Mouse (Mus musculus) spleen, adult 2 months (tissue): ENCODE data around the gene Zc3h12d. TPM values are rescaled to one million over a fixed set of nuclear protein-coding genes. Genes with fewer than 3 reads are reported as not detected.

Source experiments
- DNase-seq, 2 experiments: peaks; one replicate each; pipeline versions ENCODE4 v3.0.0 to v3.0.0-alpha.2; 2012 to 2021; ENCODE audit warnings: low spot score in 2 of 2, low read depth in 1 of 2
- H3K27ac ChIP-seq: fragments of 200-500 bp; 2 replicates; pipeline ENCODE4 v1.5.1; 2012; ENCODE audit warnings: low read length, inconsistent platforms; ENCODE audit not compliant: insufficient read depth
- H3K27me3 ChIP-seq: fragments of 200-500 bp; 2 replicates; pipeline ENCODE4 v1.6.1; 2012; ENCODE audit warnings: mild to moderate bottlenecking, moderate library complexity, low read length, inconsistent platforms; ENCODE audit not compliant: control insufficient read depth, insufficient read depth
- H3K36me3 ChIP-seq: fragments of 200-500 bp; 2 replicates; pipeline ENCODE4 v1.6.1; 2012; ENCODE audit warnings: mild to moderate bottlenecking, low read length, inconsistent platforms; ENCODE audit not compliant: control insufficient read depth, insufficient read depth
- H3K4me1 ChIP-seq: fragments of 200-500 bp; 2 replicates; pipeline ENCODE4 v1.6.1; 2011; ENCODE audit warnings: inconsistent platforms; ENCODE audit not compliant: control insufficient read depth, insufficient read depth, insufficient read length
- H3K4me3 ChIP-seq: fragments of 200-500 bp; 2 replicates; pipeline ENCODE4 v1.5.1; 2011; ENCODE audit warnings: mild to moderate bottlenecking, inconsistent platforms; ENCODE audit not compliant: insufficient read depth, insufficient read length; ENCODE audit errors: extremely low read depth
- CTCF ChIP-seq: fragments of 200-500 bp; IDR thresholded peaks from 2 replicates; pipeline ENCODE4 v1.5.1; 2011; ENCODE audit warnings: mild to moderate bottlenecking, inconsistent platforms; ENCODE audit not compliant: insufficient read depth, insufficient read length, insufficient replicate concordance; ENCODE audit errors: extremely low read depth
- POLR2A ChIP-seq: fragments of 200-500 bp; IDR thresholded peaks from 2 replicates; pipeline ENCODE4 v1.6.1; 2011; ENCODE audit warnings: low read depth, low read length, inconsistent platforms
- WGBS: fragments of 180-500 bp; shearing (Covaris S2); methylation state at CpG from one replicate; pipeline ENCODE4 v1.1.7; 2018; 5-methylcytosine and 5-hydroxymethylcytosine counted together
- polyA plus RNA-seq: library from polyadenylated mRNA; depleted of rRNA; stranded (reverse); fragments of >200 nt; gene quantifications from 2 replicates; pipeline ENCODE4 v1.2.3, GENCODE M21; 2012

Gene Zc3h12d
- polyA plus RNA-seq, 1 experiment: 18.3 TPM

- H3K27ac ChIP-seq: no peak overlapping the region
- H3K27me3 ChIP-seq: no peaks in the 10 kb centered on the region
- no peak overlapping the region for H3K4me3 ChIP-seq
- 97% methylated on average over 14 of the region's 14 CpGs for WGBS
- no peak for TF ChIP-seq POLR2A
- TF ChIP-seq CTCF: no peak
- no peaks in the 10 kb centered on the region for H3K4me1 ChIP-seq
- DNase-seq: no peak
- peaks cover 38% of the 10 kb centered on the region for H3K36me3 ChIP-seq
These were observed 29.1 kb downstream of the Zc3h12d start for GRCm38 (mm10) chr10:7861259-7861936.

DNA sequence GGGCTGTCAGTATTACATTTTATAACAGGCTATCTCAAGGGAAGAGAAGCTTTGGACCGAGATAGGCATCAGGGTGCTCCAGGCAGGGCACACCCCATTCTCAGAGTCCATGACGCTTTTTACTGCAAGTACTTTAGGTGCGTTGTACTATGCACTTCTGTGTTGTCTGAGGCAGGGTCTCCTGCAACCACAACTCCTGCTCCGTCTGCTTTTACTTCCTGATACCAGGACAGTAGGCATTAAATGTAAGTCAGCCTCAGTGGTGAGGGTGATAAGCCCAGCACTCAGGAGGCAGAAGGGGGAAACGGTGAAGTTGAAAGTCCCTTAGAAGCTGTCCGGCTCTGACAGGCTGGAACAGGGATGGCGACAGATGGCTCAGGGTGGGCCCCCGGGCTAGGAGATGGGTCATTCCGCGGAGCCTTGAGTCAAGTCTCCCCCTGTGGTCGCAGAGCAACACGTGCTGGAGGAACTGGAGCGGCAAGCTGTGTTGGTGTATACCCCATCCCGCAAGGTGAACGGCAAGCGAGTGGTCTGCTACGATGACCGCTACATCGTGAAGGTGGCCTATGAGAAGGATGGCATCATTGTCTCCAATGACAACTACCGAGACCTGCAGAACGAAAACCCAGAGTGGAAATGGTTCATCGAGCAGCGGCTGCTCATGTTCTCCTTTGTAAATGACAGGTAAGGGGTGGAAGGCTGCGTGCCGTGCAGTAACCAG, 29.8 kb downstream of the Zc3h12d start:
- H3K36me3 ChIP-seq: peaks cover 39% of the 10 kb centered on the region
- TF ChIP-seq POLR2A (no peak), CTCF (no peak)
- 93% methylated on average over 25 of the region's 25 CpGs for WGBS
- H3K4me1 ChIP-seq: no peaks in the 10 kb centered on the region
- H3K27me3 ChIP-seq: no peaks in the 10 kb centered on the region
- no peak overlapping the region for H3K27ac ChIP-seq
- no peak for DNase-seq
- H3K4me3 ChIP-seq: no peak overlapping the region

DNA sequence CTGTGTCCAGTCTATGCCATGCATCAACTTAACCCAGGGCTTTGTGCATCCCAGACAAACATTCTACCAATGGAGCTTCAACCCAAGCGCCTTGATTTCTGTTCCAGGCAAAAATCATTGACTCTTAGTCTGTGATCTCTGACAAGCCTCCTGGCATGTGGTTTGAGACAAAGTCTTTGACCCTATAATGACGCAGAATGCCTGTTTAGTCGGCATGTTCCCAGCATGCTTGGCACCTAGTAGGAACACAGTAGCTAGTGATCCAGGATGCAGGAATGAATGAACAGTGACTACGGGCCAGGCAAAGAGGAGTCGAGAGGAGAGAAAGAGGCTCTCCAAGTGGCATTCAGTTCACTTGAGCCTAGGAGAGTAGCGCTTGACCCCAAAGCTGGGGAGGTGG, 31.1 kb downstream of the Zc3h12d start:
- Histone ChIP-seq H3K36me3 (peaks cover 49% of the 10 kb centered on the region), H3K27ac (no peak overlapping the region), H3K4me3 (no peak overlapping the region), H3K4me1 (no peaks in the 10 kb centered on the region), H3K27me3 (no peaks in the 10 kb centered on the region)
- no peak for TF ChIP-seq POLR2A
- no peak for TF ChIP-seq CTCF
- 97% methylated on average over 6 of the region's 6 CpGs for WGBS
- DNase-seq: no peak

DNA sequence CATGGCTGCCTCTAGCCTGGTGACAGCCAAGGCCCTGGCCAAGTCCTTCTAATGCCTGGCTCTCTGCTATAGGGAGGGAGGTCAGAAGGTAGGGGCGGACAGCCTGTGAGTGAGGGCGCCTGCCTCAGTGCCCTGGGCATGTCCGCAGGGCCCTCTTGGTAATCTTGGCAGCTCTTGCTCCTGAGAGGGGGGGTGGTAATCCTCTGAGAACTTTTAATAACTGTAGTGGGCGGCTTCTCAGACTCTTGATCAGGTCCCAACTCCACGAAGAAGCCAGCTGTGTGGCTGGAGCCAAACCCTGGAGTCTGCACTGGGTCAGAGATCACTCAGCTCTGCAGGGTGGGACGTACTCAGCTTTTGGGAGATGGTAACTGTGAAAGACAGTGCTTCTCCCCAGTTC, 31.9 kb downstream of the Zc3h12d start:
- Histone ChIP-seq H3K36me3 (peaks cover 51% of the 10 kb centered on the region), H3K4me1 (no peaks in the 10 kb centered on the region), H3K4me3 (no peak overlapping the region), H3K27me3 (no peaks in the 10 kb centered on the region), H3K27ac (no peak overlapping the region)
- TF ChIP-seq POLR2A: no peak
- no peak for TF ChIP-seq CTCF
- 89% methylated on average over 6 of the region's 6 CpGs for WGBS
- DNase-seq: no peak

DNA sequence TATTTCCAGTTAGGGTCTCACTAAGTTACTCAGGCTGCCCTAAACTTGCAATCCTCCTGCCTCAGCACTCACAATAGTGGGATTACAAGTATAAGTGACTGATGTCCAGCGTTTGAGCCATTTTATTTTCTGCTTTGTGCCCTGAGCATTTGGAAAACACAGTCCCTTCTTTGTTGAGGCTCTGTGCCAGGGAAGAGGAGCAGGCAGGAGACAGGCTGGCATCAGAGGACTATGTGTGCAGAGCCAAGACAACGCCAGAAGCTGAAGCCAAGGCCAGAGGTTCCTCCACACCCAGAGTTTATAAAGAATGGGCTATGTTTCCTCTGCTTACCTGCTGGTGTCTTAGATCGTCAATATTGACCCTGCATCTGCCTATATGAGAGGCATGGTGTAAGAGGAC, 32.5 kb downstream of the Zc3h12d start:
- no peak for DNase-seq
- H3K36me3 ChIP-seq: peaks cover 52% of the 10 kb centered on the region
- TF ChIP-seq POLR2A (no peak), CTCF (no peak)
- H3K4me1 ChIP-seq: no peaks in the 10 kb centered on the region
- no peak overlapping the region for H3K27ac ChIP-seq
- 92% methylated on average over 3 of the region's 3 CpGs for WGBS
- H3K4me3 ChIP-seq: no peak overlapping the region
- H3K27me3 ChIP-seq: no peaks in the 10 kb centered on the region

DNA sequence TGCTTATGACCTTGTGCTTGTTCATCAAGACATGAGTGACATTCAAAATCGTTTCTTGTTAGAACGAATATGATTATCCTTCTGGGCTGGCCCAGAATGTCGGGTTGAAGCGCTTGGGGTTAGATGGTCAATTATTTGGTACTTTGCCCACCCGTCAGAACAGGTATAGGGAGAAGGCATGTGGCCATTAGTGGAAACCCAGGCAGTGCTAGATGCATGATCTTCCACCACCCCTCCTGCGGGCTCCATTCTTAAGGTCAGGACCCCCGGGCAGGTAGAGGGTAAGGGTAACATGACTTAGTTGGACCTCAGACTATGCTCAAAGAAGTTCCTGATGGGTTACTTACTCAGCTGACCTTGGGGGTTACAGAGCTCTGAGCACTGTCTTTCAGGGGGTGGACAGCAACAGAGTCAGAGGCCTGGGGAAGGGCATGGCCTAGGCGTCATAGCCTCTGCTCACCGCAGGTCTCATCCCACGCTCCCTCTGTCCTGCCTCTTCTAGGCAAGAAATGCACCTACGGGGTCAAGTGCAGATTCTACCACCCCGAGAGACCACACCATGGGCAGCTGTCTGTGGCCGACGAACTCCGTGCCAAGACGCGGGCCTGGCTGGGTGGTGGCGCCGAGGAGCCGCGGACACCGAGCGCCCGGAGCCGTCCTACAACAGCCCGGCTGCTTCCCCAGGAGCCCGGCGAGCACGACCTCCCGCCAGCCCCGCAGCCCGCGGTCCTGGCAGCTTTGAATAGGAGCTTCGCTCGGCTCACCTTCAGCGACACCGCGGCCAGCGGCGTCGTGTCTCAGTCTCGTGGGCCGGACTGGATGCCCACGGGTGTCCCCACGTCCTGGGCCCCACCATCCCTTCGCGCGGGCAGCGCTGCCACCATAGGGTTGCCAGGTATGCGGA, 34.7 kb downstream of the Zc3h12d start:
- TF ChIP-seq POLR2A: no peak
- TF ChIP-seq CTCF: no peak
- Histone ChIP-seq H3K4me1 (no peaks in the 10 kb centered on the region), H3K27ac (no peak overlapping the region), H3K27me3 (no peaks in the 10 kb centered on the region), H3K4me3 (no peak overlapping the region), H3K36me3 (peaks cover 39% of the 10 kb centered on the region)
- DNase-seq: no peak
- 73% methylated on average over 50 of the region's 50 CpGs for WGBS
